Mouse (Mus musculus) ES-Bruce4 (cell line): ENCODE measurements around the gene Bpgm.

ENCODE experiments used
- CTCF ChIP-seq: IDR thresholded peaks from one replicate; pipeline ENCODE4 v1.8.1; 2011; ENCODE audit warnings: low read depth, low read length
- EP300 ChIP-seq: IDR thresholded peaks from 2 replicates; pipeline ENCODE4 v1.6.1; 2011; ENCODE audit warnings: low read depth, low read length; ENCODE audit not compliant: insufficient read depth
- POLR2A ChIP-seq: IDR thresholded peaks from one replicate; pipeline ENCODE4 v1.8.1; 2011; ENCODE audit warnings: low read length; ENCODE audit not compliant: insufficient read depth

- TF ChIP-seq CTCF (no peak), POLR2A (no peak), EP300 (no peak)
Measured at GRCm38 (mm10) chr6:34443791-34444190, 32.2 kb upstream of the Bpgm start.
